Mouse (Mus musculus) stomach, postnatal 0 days (tissue): ENCODE measurements at regions not wholly inside any gene's neighbourhood (a gene's known extent, or its start where the extent isn't known, plus 50 kb on each side); places are given as distances from the start of the nearest gene placed in this dataset.

Source experiments
- CTCF ChIP-seq: IDR thresholded peaks from 2 replicates; pipeline ENCODE4 v1.5.1; 2016; ENCODE audit warnings: antibody characterized with exemption, low read depth, mild to moderate bottlenecking, moderate library complexity
- EP300 ChIP-seq: optimal IDR thresholded peaks from 2 replicates; pipeline ENCODE3; 2016; ENCODE audit warnings: antibody characterized with exemption

- no peak for TF ChIP-seq CTCF
- TF ChIP-seq EP300 = no peak
Observed at GRCm38 (mm10) chr2:116818550-116818949, 59.9 kb upstream of the Tmco5 start.
